Mouse (Mus musculus) hindbrain, embryonic 12.5 days (tissue): Measurements from ENCODE around the gene Tfcp2. TPM values are rescaled to one million over a fixed set of nuclear protein-coding genes. Genes with fewer than 3 reads are reported as not detected.

Source experiments
- ATAC-seq: fragments of 200-750 bp; cut with Nextera tagmentation; 2 replicates; pipeline ENCODE4 v1.8.0; 2017; ENCODE audit warnings: moderate TSS enrichment; ENCODE audit not compliant: low FRiP score
- H3K27ac ChIP-seq: fragments of 300-500 bp; sonication (generic); 2 replicates; pipeline ENCODE4 v1.5.1; 2016; ENCODE audit warnings: mild to moderate bottlenecking
- H3K27me3 ChIP-seq: fragments of 300-500 bp; sonication (generic); 2 replicates; pipeline ENCODE4 v1.6.1; 2016; ENCODE audit warnings: mild to moderate bottlenecking
- H3K36me3 ChIP-seq: fragments of 300-500 bp; sonication (generic); 2 replicates; pipeline ENCODE4 v1.6.1; 2016; ENCODE audit warnings: mild to moderate bottlenecking
- H3K4me1 ChIP-seq: fragments of 300-500 bp; sonication (generic); 2 replicates; pipeline ENCODE4 v1.6.1; 2016
- H3K4me2 ChIP-seq: fragments of 300-500 bp; sonication (generic); replicated peaks from 2 replicates; pipeline ENCODE4 v1.6.1; 2016; ENCODE audit warnings: mild to moderate bottlenecking
- H3K4me3 ChIP-seq: fragments of 300-500 bp; sonication (generic); 2 replicates; pipeline ENCODE4 v1.5.1; 2016; ENCODE audit warnings: mild to moderate bottlenecking
- H3K9ac ChIP-seq: fragments of 300-500 bp; sonication (generic); 2 replicates; pipeline ENCODE4 v1.6.1; 2016; ENCODE audit warnings: mild to moderate bottlenecking, moderate library complexity
- H3K9me3 ChIP-seq: fragments of 300-500 bp; sonication (generic); replicated peaks from 2 replicates; pipeline ENCODE4 v1.6.1; 2016; ENCODE audit warnings: mild to moderate bottlenecking
- WGBS: fragments of 180-500 bp; shearing (Covaris S2); methylation state at CpG from one replicate; pipeline ENCODE4 v1.1.7; 2016; 5-methylcytosine and 5-hydroxymethylcytosine counted together
- polyA plus RNA-seq: library from polyadenylated mRNA; unstranded; fragments of >200 nt; fragmentation: Nextera tagmentation; extraction: Ambion mirVana; gene quantifications from 2 replicates; pipeline ENCODE4 v1.2.1, GENCODE M21; 2016

The Tfcp2 gene
- polyA plus RNA-seq, 1 experiment from 2014 or later, result 42.9 TPM

DNA sequence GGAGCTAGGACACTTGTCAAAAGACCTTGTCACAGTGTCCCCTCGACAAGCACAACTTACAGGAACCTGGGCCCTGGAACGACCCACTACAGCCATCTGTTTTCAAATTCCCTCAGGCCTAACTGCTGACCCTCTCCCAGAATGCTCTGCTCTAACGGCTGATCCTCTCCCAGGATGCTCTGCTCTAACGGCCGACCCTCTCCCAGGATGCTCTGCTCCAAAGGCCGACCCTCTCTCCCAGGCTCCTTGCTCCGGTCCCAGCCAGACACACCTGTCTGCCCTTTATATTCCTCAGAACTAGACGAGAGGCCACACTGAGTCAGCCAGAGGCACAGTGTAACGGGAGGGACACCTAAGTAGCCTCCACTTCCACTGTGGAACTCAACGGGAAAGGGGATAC, 28.3 kb upstream of the Tfcp2 start:
- H3K4me3 ChIP-seq, result no peak overlapping the region
- no peak for ATAC-seq
- no peak overlapping the region for H3K9ac ChIP-seq
- H3K9me3 ChIP-seq, result no peaks in the 10 kb centered on the region
- peaks cover 67% of the 10 kb centered on the region for H3K36me3 ChIP-seq
- H3K4me1 ChIP-seq, result no peaks in the 10 kb centered on the region
- no peaks in the 10 kb centered on the region for H3K27me3 ChIP-seq
- H3K27ac ChIP-seq, result no peak overlapping the region
- 92% methylated on average over 10 of the region's 10 CpGs for WGBS
- H3K4me2 ChIP-seq, result no peak overlapping the region

DNA sequence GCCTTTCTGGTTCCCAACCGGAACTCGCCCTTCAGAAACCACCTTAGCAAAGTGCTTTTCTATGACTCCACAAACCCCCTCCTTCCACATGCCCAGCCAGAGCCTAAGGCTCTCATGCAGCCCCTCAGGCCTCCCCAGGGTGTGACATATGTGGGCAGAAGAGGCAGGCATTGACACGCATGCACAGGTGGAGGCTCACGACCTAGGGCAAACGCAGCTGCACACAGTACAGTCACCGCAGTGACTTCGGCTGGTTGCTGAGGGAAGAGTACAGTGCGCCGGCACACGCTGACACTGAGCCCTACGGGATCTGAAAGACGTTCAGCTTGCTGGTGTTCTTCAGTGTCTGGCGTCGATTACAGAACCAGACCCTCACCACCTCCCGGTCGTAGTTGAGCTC, 26.2 kb upstream of the Tfcp2 start:
- no peak for ATAC-seq
- H3K9me3 ChIP-seq, result no peaks in the 10 kb centered on the region
- H3K27ac ChIP-seq, result no peak overlapping the region
- WGBS, result 84% methylated on average over 16 of the region's 16 CpGs
- no peak overlapping the region for H3K4me2 ChIP-seq
- no peaks in the 10 kb centered on the region for H3K27me3 ChIP-seq
- no peak overlapping the region for H3K4me3 ChIP-seq
- H3K4me1 ChIP-seq, result peaks cover 4% of the 10 kb centered on the region; the same call in 1 of the 2 replicates
- peaks cover 57% of the 10 kb centered on the region for H3K36me3 ChIP-seq
- no peak overlapping the region for H3K9ac ChIP-seq

GRCm38 (mm10) chr15:100576810-100577209, 25.0 kb upstream of the Tfcp2 start:
- whole genome bisulfite sequencing, result 85% methylated on average over 6 of the region's 6 CpGs
- Histone ChIP-seq H3K4me3 (no peak overlapping the region), H3K36me3 (peaks cover 49% of the 10 kb centered on the region), H3K9me3 (no peaks in the 10 kb centered on the region), H3K9ac (no peak overlapping the region), H3K4me2 (no peak overlapping the region), H3K27ac (no peak overlapping the region), H3K27me3 (no peaks in the 10 kb centered on the region), H3K4me1 (peaks cover 4% of the 10 kb centered on the region; the same call in 1 of the 2 replicates)
- no peak for ATAC-seq

DNA sequence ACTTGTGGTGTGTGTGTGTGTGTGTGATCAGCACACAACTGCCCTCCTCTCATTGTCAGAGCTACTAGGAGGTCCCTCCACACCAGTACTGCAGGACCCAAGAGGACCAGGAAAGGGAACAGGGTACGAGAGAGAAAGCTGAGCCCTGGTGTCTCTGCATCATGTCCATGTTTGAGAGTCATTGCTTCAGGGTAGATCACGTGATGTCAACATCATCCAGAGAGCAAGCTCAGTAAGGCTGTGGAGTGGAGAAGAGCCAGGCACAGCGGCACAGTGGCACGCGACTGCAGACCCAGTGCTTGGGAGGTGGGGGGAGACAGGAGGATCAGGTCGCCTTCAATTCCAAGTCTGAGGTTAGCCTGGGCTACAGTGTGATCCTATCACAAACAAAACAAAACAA, 24.6 kb upstream of the Tfcp2 start:
- no peak for ATAC-seq
- peaks cover 4% of the 10 kb centered on the region; the same call in 1 of the 2 replicates for H3K4me1 ChIP-seq
- no peak overlapping the region for H3K4me2 ChIP-seq
- H3K4me3 ChIP-seq, result no peak overlapping the region
- H3K36me3 ChIP-seq, result peaks cover 49% of the 10 kb centered on the region
- no peaks in the 10 kb centered on the region for H3K27me3 ChIP-seq
- 90% methylated on average over 6 of the region's 6 CpGs for WGBS
- H3K9me3 ChIP-seq, result no peaks in the 10 kb centered on the region
- H3K27ac ChIP-seq, result no peak overlapping the region
- no peak overlapping the region for H3K9ac ChIP-seq

GRCm38 (mm10) chr15:100575366-100575765, 23.6 kb upstream of the Tfcp2 start:
- no peaks in the 10 kb centered on the region for H3K9me3 ChIP-seq
- no peak overlapping the region for H3K4me2 ChIP-seq
- no peak for ATAC-seq
- H3K27ac ChIP-seq, result no peak overlapping the region
- no peak overlapping the region for H3K4me3 ChIP-seq
- H3K36me3 ChIP-seq, result peaks cover 41% of the 10 kb centered on the region
- H3K27me3 ChIP-seq, result no peaks in the 10 kb centered on the region
- no peak overlapping the region for H3K9ac ChIP-seq
- WGBS, result 88% methylated on average over 12 of the region's 12 CpGs
- H3K4me1 ChIP-seq, result peaks cover 4% of the 10 kb centered on the region; the same call in 1 of the 2 replicates

GRCm38 (mm10) chr15:100574378-100574777, 22.6 kb upstream of the Tfcp2 start:
- no peak overlapping the region for H3K4me3 ChIP-seq
- H3K4me2 ChIP-seq, result no peak overlapping the region
- no peak for ATAC-seq
- H3K9me3 ChIP-seq, result no peaks in the 10 kb centered on the region
- peaks cover 31% of the 10 kb centered on the region for H3K36me3 ChIP-seq
- no peak overlapping the region for H3K9ac ChIP-seq
- WGBS, result 76% methylated on average over 2 of the region's 2 CpGs
- H3K27me3 ChIP-seq, result no peaks in the 10 kb centered on the region
- peaks cover 4% of the 10 kb centered on the region; the same call in 1 of the 2 replicates for H3K4me1 ChIP-seq
- H3K27ac ChIP-seq, result no peak overlapping the region

- 65% methylated on average over 6 of the region's 6 CpGs for WGBS
- Histone ChIP-seq H3K27me3 (no peaks in the 10 kb centered on the region), H3K9me3 (no peaks in the 10 kb centered on the region), H3K36me3 (peaks cover 28% of the 10 kb centered on the region), H3K27ac (no peak overlapping the region), H3K4me2 (no peak overlapping the region), H3K9ac (no peak overlapping the region), H3K4me3 (no peak overlapping the region), H3K4me1 (peaks cover 4% of the 10 kb centered on the region; the same call in 1 of the 2 replicates)
- no peak for ATAC-seq
Observed at GRCm38 (mm10) chr15:100573946-100574345, 22.1 kb upstream of the Tfcp2 start.

DNA sequence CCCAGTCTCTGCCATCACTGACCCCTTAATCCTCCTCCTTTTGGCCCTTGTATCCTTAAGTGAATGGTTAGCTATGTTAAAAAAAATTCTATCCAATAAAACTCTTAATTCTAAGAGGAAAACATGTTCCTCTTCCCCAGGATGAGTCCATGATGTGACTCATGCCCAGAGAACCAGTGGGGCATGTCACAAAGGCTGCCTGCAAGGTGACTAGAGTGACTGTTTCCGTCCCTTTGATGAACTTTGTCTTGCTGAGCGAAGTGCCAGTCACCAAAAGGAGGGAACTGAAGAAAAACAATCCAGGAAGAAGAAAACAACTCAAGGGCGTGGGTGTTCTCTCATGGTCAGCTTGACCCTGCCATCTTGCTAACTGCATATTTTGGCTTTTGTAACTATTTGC, 17.4 kb upstream of the Tfcp2 start:
- Histone ChIP-seq H3K4me1 (peaks cover 2% of the 10 kb centered on the region; the same call in 1 of the 2 replicates), H3K36me3 (no peaks in the 10 kb centered on the region), H3K27me3 (no peaks in the 10 kb centered on the region), H3K27ac (no peak overlapping the region), H3K4me3 (no peak overlapping the region), H3K9me3 (no peaks in the 10 kb centered on the region), H3K4me2 (no peak overlapping the region), H3K9ac (no peak overlapping the region)
- ATAC-seq, result no peak
- 69% methylated on average over 3 of the region's 3 CpGs for WGBS

DNA sequence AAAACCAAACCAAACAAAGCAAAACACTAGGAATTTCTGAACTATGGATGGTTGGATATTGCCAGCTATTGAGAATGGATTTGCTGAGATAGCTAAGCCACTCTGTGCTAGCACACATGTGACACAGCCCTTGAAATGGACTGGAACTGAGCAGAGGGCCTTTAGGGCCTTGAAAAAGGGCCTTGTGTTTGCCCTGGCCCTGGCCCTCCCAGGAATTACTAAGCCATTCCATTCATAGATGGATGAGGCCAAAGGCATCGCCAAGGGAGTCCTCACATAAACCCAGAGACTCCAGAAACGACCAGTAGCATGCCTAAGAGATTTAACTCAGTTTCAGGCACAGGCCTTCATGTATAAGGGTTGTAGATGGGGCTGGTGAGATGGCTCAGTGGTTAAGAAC, 14.7 kb upstream of the Tfcp2 start:
- Histone ChIP-seq H3K4me1 (no peaks in the 10 kb centered on the region), H3K4me3 (no peak overlapping the region), H3K27ac (no peak overlapping the region), H3K4me2 (no peak overlapping the region), H3K36me3 (no peaks in the 10 kb centered on the region), H3K9ac (no peak overlapping the region), H3K27me3 (no peaks in the 10 kb centered on the region), H3K9me3 (no peaks in the 10 kb centered on the region)
- ATAC-seq, result no peak
- 66% methylated on average over 2 of the region's 2 CpGs for WGBS

DNA sequence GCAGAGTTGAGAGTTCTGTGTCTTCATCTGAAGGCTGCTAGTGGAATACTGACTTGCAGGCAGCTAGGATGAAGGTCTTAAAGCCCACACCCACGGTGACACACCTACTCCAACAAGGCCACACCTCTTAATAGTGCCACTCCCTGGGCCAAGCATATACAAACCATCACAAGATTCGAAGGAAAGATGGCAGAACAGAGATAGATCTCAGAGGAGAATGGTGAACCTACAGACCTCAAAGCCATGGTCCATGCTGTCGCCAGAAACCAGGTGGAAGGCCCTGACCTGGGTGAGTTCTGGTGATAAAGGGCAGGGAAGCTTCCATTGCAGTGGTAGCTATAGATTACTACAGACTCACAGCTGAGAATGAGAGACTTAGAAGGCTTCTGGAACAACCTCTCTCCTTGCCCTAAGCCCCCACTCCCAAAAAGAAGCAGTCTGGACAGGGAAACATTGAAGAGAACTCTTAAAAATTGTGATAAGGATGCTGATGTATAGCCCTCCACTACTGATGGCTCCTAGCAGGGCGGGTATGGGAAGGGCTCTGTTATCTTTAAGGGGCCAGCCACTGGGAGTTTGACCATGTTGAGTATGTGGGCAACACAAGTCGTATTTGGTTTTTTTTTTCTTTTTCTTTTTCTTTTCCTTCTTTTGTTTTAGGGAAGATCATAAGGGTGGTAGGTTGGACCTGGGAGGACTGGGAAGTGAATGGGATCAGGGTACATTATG, 6.1 kb upstream of the Tfcp2 start:
- Histone ChIP-seq H3K27me3 (no peaks in the 10 kb centered on the region), H3K4me3 (no peak overlapping the region), H3K36me3 (no peaks in the 10 kb centered on the region), H3K27ac (no peak overlapping the region), H3K4me2 (no peak overlapping the region), H3K4me1 (no peaks in the 10 kb centered on the region), H3K9me3 (no peaks in the 10 kb centered on the region), H3K9ac (no peak overlapping the region)
- no peak for ATAC-seq
- WGBS, result 80% methylated on average over 5 of the region's 5 CpGs

GRCm38 (mm10) chr15:100556378-100556777, 4.6 kb upstream of the Tfcp2 start:
- Histone ChIP-seq H3K4me1 (no peaks in the 10 kb centered on the region), H3K27me3 (no peaks in the 10 kb centered on the region), H3K4me3 (no peak overlapping the region), H3K9me3 (no peaks in the 10 kb centered on the region), H3K27ac (no peak overlapping the region), H3K4me2 (no peak overlapping the region), H3K9ac (no peak overlapping the region), H3K36me3 (no peaks in the 10 kb centered on the region)
- 87% methylated on average over 9 of the region's 9 CpGs for WGBS
- ATAC-seq, result no peak

DNA sequence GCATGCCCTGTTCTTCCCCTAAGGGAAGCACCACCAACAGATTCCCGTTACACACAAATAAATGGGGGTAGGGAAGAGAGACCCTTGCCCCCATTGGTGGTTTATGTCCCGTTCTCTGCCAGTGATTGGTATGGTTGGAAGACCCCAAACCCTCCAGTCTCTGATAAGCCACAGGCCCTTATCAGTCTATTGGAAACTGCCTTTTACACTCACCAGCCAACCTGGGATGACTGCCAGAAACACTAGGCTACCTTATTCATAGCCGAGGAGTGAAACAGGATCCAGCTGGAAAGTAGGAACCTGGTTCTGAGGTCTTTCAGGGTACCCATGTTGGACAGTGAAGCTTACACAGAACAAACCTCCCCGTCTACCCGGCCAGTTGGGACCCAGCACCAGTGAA, 4.2 kb upstream of the Tfcp2 start:
- H3K4me2 ChIP-seq, result no peak overlapping the region
- H3K36me3 ChIP-seq, result no peaks in the 10 kb centered on the region
- no peaks in the 10 kb centered on the region for H3K9me3 ChIP-seq
- H3K27ac ChIP-seq, result no peak overlapping the region
- ATAC-seq, result no peak
- H3K9ac ChIP-seq, result no peak overlapping the region
- 92% methylated on average over 5 of the region's 5 CpGs for WGBS
- H3K4me1 ChIP-seq, result peaks cover under 1% of the 10 kb centered on the region; the same call in 1 of the 2 replicates
- no peak overlapping the region for H3K4me3 ChIP-seq
- H3K27me3 ChIP-seq, result no peaks in the 10 kb centered on the region

- no peak for ATAC-seq
- Histone ChIP-seq H3K27me3 (no peaks in the 10 kb centered on the region), H3K36me3 (peaks cover 15% of the 10 kb centered on the region), H3K4me1 (peaks cover 11% of the 10 kb centered on the region), H3K9me3 (0 out of 2 replicates have a peak, but pooled peaks cover 7% of the 10 kb centered on the region), H3K4me3 (peak overlapping the region; percentile 75), H3K9ac (no peak overlapping the region), H3K4me2 (peak overlapping the region; percentile 74), H3K27ac (0 out of 2 replicates have a peak overlapping the region, but pooled peaks have one; percentile 90)
- 97% methylated on average over 4 of the region's 4 CpGs for WGBS
Observed at GRCm38 (mm10) chr15:100550280-100550679, 1.5 kb downstream of the Tfcp2 start.
